Comparison of ENCODE assay signal across 8 mouse cellular contexts in the genomic region with DNA sequence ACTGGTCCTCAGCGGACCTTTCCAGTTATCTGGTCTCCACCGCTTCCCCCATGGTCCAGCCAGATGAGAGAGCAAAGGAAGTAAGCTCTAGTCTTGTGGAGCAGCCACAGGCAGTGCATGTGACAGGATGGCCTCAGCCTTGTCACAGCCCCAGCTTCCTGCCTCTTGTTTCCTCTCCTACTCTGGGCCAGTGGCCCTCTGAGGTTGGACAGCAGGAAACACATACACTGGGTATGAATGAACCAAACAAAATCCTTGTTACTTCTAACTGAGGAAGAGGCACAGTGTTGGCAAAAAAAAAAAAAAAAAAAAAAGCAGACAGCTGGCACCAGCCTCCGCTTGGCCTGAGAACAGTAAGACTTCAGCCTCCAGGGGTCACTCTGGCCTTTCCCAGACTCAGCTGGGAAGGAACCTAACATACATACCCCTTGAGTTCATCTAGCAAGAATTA. TPM values are rescaled to one million over a fixed set of nuclear protein-coding genes. Genes with fewer than 3 reads are reported as not detected.
A peak's percentile ranks its signal among the peaks of the same experiment; 100 is the strongest.
DNase-seq lines count a peak whose midpoint lies in the region; ATAC-seq and TF ChIP-seq lines count a peak whose summit lies in the region.

No protein-coding gene starts in this region.

- no peaks in the 10 kb centered on the region for H3K9me3 ChIP-seq in embryonic facial prominence, embryonic 13.5 days
- no peaks in the 10 kb centered on the region for H3K9me3 ChIP-seq in limb, embryonic 15.5 days
- no peaks in the 10 kb centered on the region for H3K9me3 ChIP-seq in midbrain, postnatal 0 days (ENCODE audit: low read length)

- 0 out of 2 replicates have a peak overlapping the region, but pooled peaks have one; percentile 28 for H3K9ac ChIP-seq in embryonic facial prominence, embryonic 13.5 days
- no peak overlapping the region for H3K9ac ChIP-seq in limb, embryonic 15.5 days
- H3K9ac ChIP-seq in midbrain, postnatal 0 days (replicated peaks; ENCODE audit: low read length, poor library complexity, severe bottlenecking), result no peak overlapping the region

- TF ChIP-seq CTCF in midbrain, postnatal 0 days (IDR thresholded peaks at IDR 0.05), result peak; percentile 53

- peaks cover 10% of the 10 kb centered on the region; the same call in 1 of the 2 replicates for H3K4me1 ChIP-seq in embryonic facial prominence, embryonic 13.5 days
- peaks cover 13% of the 10 kb centered on the region for H3K4me1 ChIP-seq in limb, embryonic 15.5 days
- no peaks in the 10 kb centered on the region for H3K4me1 ChIP-seq in midbrain, postnatal 0 days (ENCODE audit: insufficient read depth, low read length)

- WGBS in embryonic facial prominence, embryonic 13.5 days, result 69% methylated on average over 3 of the region's 3 CpGs
- 84% methylated on average over 3 of the region's 3 CpGs for WGBS in limb, embryonic 15.5 days
- 70% methylated on average over 3 of the region's 3 CpGs for WGBS in midbrain, postnatal 0 days

- no peak overlapping the region for H3K4me3 ChIP-seq in embryonic facial prominence, embryonic 13.5 days
- H3K4me3 ChIP-seq in limb, embryonic 15.5 days, result no peak overlapping the region
- H3K4me3 ChIP-seq in midbrain, postnatal 0 days (ENCODE audit: low read depth, low read length), result no peak overlapping the region

- H3K27ac ChIP-seq in embryonic facial prominence, embryonic 13.5 days, result no peak overlapping the region
- H3K27ac ChIP-seq in limb, embryonic 15.5 days, result peak overlapping the region; percentile 63
- no peak overlapping the region; the same call in 1 of the 2 replicates for H3K27ac ChIP-seq in midbrain, postnatal 0 days (ENCODE audit: low read depth, low read length)

- H3K4me2 ChIP-seq in embryonic facial prominence, embryonic 13.5 days, result no peak overlapping the region
- no peak overlapping the region for H3K4me2 ChIP-seq in limb, embryonic 15.5 days
- H3K4me2 ChIP-seq in midbrain, postnatal 0 days (ENCODE audit: low read depth, low read length, poor library complexity, severe bottlenecking), result no peak overlapping the region

- no peak for ATAC-seq in embryonic facial prominence, embryonic 13.5 days (ENCODE audit: insufficient number of reproducible peaks, insufficient read depth, low FRiP score, low TSS enrichment, low read depth)
- 0 out of 2 replicates have a peak, but pooled peaks have one; percentile 46 for ATAC-seq in limb, embryonic 15.5 days (ENCODE audit: insufficient number of reproducible peaks, low FRiP score, low TSS enrichment, low read depth)
- 0 out of 2 replicates have a peak, but pooled peaks have one; percentile 60 for ATAC-seq in midbrain, postnatal 0 days (ENCODE audit: low FRiP score)

- no peaks in the 10 kb centered on the region for H3K27me3 ChIP-seq in embryonic facial prominence, embryonic 13.5 days
- H3K27me3 ChIP-seq in limb, embryonic 15.5 days, result no peaks in the 10 kb centered on the region
- H3K27me3 ChIP-seq in midbrain, postnatal 0 days (ENCODE audit: insufficient read depth, low read length), result no peaks in the 10 kb centered on the region

- peaks cover 42% of the 10 kb centered on the region for H3K36me3 ChIP-seq in embryonic facial prominence, embryonic 13.5 days
- peaks cover 37% of the 10 kb centered on the region; the same call in 1 of the 2 replicates for H3K36me3 ChIP-seq in limb, embryonic 15.5 days
- H3K36me3 ChIP-seq in midbrain, postnatal 0 days (ENCODE audit: insufficient read depth, low read length), result 0 out of 2 replicates have a peak, but pooled peaks cover 5% of the 10 kb centered on the region

- peak; percentile 20 for DNase-seq in embryo, embryonic 10 days (ENCODE audit: low spot score)
- DNase-seq in embryo, embryonic 11 days, result no peak
- peak; percentile 52 for DNase-seq in CD4-positive helper T cell, adult 2 months (ENCODE audit: low read depth, low spot score)
- DNase-seq in heart, postnatal 4 days, result peak; percentile 72
- peak; percentile 54 for DNase-seq in midbrain, postnatal 0 days (ENCODE audit: low spot score)
- no peak for DNase-seq in testis, postnatal 14 days (ENCODE audit: low spot score)

RNA-seq across cellular contexts. Expression of a gene that starts 8.5 kb away (rescaled TPM):
- polyA plus RNA-seq in embryonic facial prominence, embryonic 13.5 days (2015; fragmentation: Nextera tagmentation; extraction: Ambion mirVana), result 92.9 and 94.5 TPM in 2 replicates
- total RNA-seq in heart, postnatal 4 days (2021), result 100 to 1,000 TPM; 115 to 116 TPM
- polyA plus RNA-seq in limb, embryonic 15.5 days (2015; fragmentation: Nextera tagmentation; extraction: Ambion mirVana), result 96.1 and 101 TPM in 2 replicates
- total RNA-seq in midbrain, postnatal 0 days (2014; rRNA removed), result 171 and 175 TPM in 2 replicates
- polyA plus RNA-seq in midbrain, postnatal 0 days (2015; fragmentation: Nextera tagmentation; extraction: Ambion mirVana), result 108 and 111 TPM in 2 replicates

RNA-seq across cellular contexts. Expression of a gene that starts 43.9 kb away (rescaled TPM):
- polyA plus RNA-seq in embryonic facial prominence, embryonic 13.5 days (2015; fragmentation: Nextera tagmentation; extraction: Ambion mirVana), result 76.5 and 79.2 TPM in 2 replicates
- total RNA-seq in heart, postnatal 4 days (2021), result 10 to 100 TPM; 51.6 to 63.0 TPM
- polyA plus RNA-seq in limb, embryonic 15.5 days (2015; fragmentation: Nextera tagmentation; extraction: Ambion mirVana), result 67.0 and 76.6 TPM in 2 replicates
- 32.9 and 64.8 TPM in 2 replicates for total RNA-seq in midbrain, postnatal 0 days (2014; rRNA removed)
- 56.8 and 57.0 TPM in 2 replicates for polyA plus RNA-seq in midbrain, postnatal 0 days (2015; fragmentation: Nextera tagmentation; extraction: Ambion mirVana)

RNA-seq across cellular contexts. Expression of a gene that starts 44.1 kb away (rescaled TPM):
- 19.5 and 20.5 TPM in 2 replicates for polyA plus RNA-seq in embryonic facial prominence, embryonic 13.5 days (2015; fragmentation: Nextera tagmentation; extraction: Ambion mirVana)
- total RNA-seq in heart, postnatal 4 days (2021), result 1 to 10 TPM; 8.7 to 9.7 TPM
- polyA plus RNA-seq in limb, embryonic 15.5 days (2015; fragmentation: Nextera tagmentation; extraction: Ambion mirVana), result 17.8 TPM in 2 replicates
- 28.6 and 32.1 TPM in 2 replicates for total RNA-seq in midbrain, postnatal 0 days (2014; rRNA removed)
- polyA plus RNA-seq in midbrain, postnatal 0 days (2015; fragmentation: Nextera tagmentation; extraction: Ambion mirVana), result 14.9 and 17.6 TPM in 2 replicates

RNA-seq across cellular contexts. Expression of a gene that starts 56.0 kb away (rescaled TPM):
- polyA plus RNA-seq in embryonic facial prominence, embryonic 13.5 days (2015; fragmentation: Nextera tagmentation; extraction: Ambion mirVana), result 30.3 and 31.3 TPM in 2 replicates
- 10 to 100 TPM; 11.6 to 12.6 TPM for total RNA-seq in heart, postnatal 4 days (2021)
- 20.9 and 21.3 TPM in 2 replicates for polyA plus RNA-seq in limb, embryonic 15.5 days (2015; fragmentation: Nextera tagmentation; extraction: Ambion mirVana)
- 17.7 and 19.0 TPM in 2 replicates for total RNA-seq in midbrain, postnatal 0 days (2014; rRNA removed)
- 25.4 and 27.7 TPM in 2 replicates for polyA plus RNA-seq in midbrain, postnatal 0 days (2015; fragmentation: Nextera tagmentation; extraction: Ambion mirVana)

Comparison
In these comparisons a context has a peak if more than half of its experiments do, and no peak if none do; other contexts are left out.
1. DNase-seq: peak in embryo, embryonic 10 days (single experiment), CD4-positive helper T cell, adult 2 months (single experiment), heart, postnatal 4 days (single experiment) and midbrain, postnatal 0 days (single experiment); none in embryo, embryonic 11 days (single experiment) and testis, postnatal 14 days (single experiment).